Mouse (Mus musculus) stomach, postnatal 0 days (tissue): ENCODE measurements around the gene Ahcy.

Source experiments
- CTCF ChIP-seq: IDR thresholded peaks from 2 replicates; pipeline ENCODE4 v1.5.1; 2016; ENCODE audit warnings: antibody characterized with exemption, low read depth, mild to moderate bottlenecking, moderate library complexity
- EP300 ChIP-seq: optimal IDR thresholded peaks from 2 replicates; pipeline ENCODE3; 2016; ENCODE audit warnings: antibody characterized with exemption

DNA sequence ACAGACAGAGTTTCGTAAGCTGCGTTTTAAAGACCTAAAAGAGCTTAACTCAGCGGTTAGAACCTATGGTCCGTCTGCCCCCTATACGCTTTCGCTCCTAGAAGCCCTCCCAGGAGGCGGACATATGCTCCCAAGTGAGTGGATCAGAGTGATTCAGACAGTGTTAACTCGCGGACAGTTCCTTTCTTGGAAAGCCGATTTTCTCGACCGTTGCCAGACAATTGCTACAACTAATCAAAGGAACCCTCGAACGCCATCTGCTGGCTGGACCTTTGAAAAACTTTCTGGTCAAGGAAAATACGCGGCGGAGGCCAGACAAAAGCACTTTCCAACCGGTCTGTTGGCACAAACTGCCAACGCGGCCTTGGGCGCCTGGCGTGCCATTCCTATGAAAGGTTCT is 54.6 kb downstream of the Ahcy start:
- TF ChIP-seq CTCF (peak; percentile 84), EP300 (no peak)
